Mouse (Mus musculus): ENCODE results near the gene Rapgef5. TPM values are rescaled to one million over a fixed set of nuclear protein-coding genes. Genes with fewer than 3 reads are reported as not detected.

Gene Rapgef5
- total RNA-seq, 2 experiments from 2014 or later = 35.6 to 40.7 TPM

DNA sequence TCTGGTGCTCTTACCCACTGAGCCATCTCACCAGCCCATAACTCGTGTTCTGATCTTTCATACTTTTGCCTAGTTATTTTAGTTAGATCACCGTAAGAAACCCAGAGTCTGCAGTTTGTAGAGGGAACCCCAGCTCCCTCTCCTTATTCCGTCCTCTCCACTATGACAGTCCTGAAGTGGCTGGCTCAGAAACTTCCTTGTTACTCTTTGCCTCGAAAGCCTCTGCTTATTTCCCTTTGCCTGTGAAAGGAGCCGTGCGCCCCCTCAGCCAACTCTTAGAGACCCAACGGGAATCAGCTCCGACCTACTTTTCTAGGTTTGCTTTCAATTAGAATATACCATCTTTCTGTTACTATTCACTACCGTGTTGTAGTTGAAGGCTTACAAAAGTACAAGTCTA, 186.6 kb downstream of the Rapgef5 start:
- DNase-seq = no peak
- intact Hi-C loops (cut with DNase I) = loop anchor here (5.0 kb wide), 1 partner anchor 116 kb away; no protein-coding TSS in a partner anchor

DNA sequence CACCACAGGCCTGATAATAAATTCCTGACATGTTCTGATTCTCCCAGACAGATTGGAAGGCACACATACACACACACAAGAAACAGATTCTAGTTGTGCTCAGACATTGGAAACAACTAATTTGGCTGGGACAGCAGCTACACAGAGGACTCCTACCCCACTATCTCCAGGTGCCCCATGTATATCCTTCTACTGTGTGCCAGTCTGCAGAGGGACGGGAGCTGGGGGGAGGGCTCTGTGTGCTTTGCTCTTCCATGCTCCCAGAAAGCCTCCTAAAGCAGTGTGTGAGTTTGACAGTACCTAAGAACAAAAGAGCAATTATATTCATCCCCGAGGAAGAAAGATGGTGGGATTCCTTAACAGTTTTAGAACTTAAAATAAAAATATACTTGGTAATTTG, 187.1 kb downstream of the Rapgef5 start:
- intact Hi-C loops (cut with DNase I) = loop anchor here (5.0 kb wide), 1 partner anchor 116 kb away; no protein-coding TSS in a partner anchor
- no peak for DNase-seq

DNA sequence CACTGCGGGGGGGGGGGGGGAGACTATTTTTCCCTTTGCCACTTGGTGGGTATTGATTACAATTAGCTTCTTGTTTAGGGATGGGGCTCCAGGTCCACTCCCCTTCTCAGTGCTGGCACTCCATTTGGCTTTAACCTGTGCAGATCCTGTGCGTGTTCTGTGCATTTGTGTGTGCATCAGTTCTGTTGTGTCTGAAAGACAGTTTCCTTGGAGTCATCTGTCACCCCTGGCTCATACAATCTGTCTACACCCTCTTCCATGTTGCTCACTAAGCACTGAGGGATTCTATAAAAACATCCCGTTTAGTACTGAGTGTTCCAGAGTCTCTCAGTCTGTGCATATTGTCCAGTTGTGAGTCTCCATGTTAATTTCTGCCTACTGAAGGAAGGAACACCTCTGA, 189.0 kb downstream of the Rapgef5 start:
- intact Hi-C loops (cut with DNase I) = no loop called here
- no peak for DNase-seq

DNA sequence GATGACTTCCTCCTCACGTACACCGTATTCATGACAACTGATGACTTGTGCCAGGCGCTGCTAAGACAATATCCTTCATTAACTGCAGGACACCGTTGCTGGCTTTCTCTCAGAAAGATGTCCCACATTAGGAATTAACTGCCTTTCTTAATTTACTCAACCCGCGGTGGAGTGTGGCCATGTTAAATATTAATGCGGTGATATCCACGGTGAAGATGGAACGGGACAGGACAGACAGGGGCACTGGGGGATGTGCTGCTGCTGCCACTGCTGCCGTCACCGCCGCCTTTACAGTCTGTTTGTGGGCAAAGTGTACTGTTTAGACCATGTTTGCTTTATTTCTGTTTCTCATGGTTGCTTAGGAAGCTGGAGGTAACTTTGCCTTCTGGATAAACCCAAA, 193.0 kb downstream of the Rapgef5 start:
- no peak for DNase-seq
- intact Hi-C loops (cut with DNase I) = no loop called here

DNA sequence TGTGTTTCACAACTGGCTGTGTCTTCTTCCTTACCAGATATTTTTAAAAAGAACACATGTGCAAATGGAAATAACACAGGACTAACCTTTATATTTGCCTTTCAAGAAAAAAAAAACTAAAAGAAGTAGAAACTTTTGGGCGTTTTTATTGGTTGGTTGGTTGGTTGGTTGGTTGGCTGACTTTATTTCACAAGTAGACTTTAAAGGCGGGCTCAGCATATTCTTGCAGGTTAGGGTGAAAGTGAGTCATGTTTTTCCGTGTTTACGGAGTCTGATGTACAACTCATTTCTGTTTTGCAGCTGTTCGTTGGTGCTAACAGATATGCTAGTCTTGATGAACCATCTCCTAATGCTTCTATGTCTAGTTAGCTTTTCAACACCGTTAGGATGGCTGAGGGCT, 196.2 kb downstream of the Rapgef5 start:
- intact Hi-C loops (cut with DNase I) = no loop called here
- DNase-seq = no peak

DNA sequence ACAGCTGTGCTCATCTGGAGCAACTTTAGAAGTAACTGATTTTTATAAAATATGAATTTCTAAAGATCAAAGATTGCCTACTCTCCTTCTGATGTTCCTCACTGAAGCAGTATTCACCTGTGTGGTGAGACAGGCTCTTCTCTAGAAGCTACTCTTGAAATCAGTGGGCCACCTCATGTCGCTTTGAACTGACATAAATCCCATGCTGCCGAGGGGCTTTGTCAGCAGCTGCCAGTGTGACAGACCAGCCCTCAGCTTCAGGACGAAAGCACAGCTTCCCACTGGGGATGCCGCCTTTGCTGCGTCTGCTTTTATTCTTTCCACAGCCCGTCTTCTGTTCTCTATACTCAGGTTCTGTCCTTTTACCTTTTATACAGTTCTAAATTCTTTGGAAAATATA, 197.3 kb downstream of the Rapgef5 start:
- intact Hi-C loops (cut with DNase I) = no loop called here
- DNase-seq = no peak

DNA sequence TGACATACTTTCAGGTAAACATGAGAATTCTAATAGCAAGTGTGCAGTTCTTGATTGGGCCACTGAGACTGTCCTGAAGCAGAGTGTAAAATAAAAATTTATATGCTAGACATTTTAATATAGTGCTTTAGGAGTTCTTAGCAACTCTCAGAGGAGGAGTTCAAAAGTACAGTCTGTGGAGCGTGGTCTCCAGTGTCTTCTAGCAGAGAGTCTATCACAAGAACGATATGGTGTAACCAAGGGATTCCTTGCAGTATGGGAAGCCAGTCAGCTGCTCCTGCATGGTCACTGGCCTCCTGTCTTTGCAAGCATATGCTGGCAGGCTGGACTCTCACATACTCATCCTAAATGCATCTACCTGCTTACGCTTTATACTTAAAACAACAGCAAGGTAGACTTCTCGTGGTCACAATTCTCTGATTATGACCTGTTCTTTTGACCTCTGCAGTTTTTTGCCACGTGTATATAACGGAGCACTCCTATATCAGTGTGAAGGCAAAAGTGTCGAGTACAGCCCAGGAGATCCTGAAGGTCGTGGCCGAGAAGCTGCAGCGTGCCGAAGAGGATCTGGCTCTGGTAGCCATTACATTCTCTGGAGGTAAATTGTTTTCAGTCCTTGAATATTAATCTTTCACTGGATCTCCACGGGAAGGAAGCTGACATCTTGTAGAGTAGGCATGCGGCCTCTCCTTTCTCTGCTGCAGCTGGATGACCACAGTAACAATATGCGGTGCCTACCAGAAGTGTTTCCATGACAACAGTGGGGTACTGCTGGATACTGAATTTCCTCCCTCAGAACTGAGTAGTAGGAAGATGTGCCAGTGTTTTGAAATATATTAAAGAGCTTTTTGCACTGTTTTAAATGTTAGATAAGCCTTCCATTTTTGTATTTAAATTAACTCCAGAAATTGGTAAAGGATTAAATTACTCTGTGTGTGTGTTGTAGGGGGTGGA, 204.8 kb downstream of the Rapgef5 start:
- intact Hi-C loops (cut with DNase I) = loop anchor here (5.0 kb wide), 1 partner anchor 36 kb away; no protein-coding TSS in a partner anchor
- no peak for DNase-seq

DNA sequence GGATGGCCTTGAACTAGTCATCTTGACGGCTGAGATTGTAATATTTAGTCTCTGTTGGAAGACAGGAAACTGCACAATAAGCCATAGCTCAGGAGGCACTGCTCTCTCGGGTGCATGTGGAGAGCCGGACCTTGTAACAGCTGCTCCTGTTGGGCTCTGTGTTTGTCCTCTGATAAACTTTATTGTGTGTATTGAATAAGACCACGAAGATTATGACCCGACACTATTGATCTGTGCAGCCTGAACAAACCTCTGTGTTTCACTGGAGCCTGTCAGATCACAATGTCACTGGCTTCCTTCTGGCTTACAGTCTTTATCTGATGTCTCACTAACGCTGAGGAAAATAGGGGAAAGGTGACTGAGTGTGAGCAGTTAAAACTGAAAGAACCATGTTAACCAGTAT, 205.5 kb downstream of the Rapgef5 start:
- intact Hi-C loops (cut with DNase I) = loop anchor here (5.0 kb wide), 1 partner anchor 36 kb away; no protein-coding TSS in a partner anchor
- no peak for DNase-seq

DNA sequence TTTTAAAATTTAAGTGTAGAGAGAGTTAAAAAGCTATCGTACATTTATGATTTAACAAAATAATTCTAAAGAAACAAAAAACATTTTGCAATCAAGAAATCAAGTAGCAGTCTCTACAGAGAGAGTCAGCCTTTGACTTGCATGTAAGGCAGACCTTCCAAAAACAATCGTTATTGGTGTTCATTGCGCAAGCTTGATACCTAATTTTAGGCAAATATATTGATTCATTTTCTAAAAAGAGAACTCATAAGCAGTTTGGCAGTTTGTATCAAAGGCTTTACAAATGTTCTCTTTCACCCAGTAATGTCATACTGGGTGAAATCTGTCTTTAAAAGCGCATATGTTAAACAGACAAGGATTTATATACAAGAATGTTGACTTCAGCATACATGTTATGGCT, 208.7 kb downstream of the Rapgef5 start:
- intact Hi-C loops (cut with DNase I) = no loop called here
- DNase-seq = no peak

DNA sequence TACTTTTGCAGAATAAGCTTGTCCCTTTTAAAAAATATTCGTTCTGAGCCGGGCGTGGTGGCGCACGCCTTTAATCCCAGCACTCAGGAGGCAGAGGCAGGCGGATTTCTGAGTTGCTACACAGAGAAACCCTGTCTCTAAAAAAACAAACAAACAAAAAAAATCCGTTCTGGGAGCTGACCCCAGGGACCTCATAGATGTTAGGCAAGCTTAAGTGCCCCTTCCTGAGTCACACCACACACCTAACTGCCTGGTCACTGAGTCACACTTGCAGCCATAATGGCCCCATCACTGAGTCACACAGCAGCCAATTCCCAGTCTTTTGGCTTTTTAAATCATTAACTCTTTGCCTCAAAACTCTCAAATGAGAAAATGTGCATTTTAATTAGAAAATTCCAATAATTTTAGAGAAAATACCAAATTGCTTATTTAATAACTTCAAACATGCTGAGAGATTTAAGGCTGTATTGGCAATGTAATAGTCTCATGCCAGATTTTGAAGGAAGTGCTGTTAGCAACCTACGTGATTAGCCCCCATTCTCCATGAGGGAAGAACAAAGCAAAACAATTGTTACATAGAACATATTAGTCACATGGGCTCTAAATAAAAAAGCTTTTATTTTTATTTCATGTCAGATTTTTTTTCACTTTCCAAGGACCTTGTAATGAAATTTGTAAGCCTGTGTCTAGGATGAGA, 211.3 kb downstream of the Rapgef5 start:
- intact Hi-C loops (cut with DNase I) = no loop called here
- DNase-seq = no peak

DNA sequence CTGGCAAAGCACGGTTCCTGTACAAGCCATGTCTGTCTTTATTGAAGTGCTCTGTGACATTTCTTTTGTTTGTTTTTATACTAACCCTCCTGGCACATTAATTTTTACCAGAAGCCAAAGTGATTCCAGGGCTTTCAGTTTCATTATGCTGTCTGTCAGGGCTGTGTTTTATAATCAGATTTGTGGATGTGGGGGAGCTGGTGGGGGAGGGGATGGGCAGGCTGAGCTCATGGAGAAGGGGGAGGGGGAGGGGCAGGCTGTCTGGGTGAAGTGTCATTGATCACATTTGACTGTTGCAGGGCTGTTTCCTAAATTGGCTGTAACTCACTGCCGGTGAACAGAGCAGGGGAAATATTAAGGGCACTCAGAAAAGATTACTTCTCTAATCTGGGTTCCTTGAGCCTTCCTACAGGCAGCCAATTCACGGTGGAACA, 211.9 kb downstream of the Rapgef5 start:
- intact Hi-C loops (cut with DNase I) = no loop called here
- no peak for DNase-seq

DNA sequence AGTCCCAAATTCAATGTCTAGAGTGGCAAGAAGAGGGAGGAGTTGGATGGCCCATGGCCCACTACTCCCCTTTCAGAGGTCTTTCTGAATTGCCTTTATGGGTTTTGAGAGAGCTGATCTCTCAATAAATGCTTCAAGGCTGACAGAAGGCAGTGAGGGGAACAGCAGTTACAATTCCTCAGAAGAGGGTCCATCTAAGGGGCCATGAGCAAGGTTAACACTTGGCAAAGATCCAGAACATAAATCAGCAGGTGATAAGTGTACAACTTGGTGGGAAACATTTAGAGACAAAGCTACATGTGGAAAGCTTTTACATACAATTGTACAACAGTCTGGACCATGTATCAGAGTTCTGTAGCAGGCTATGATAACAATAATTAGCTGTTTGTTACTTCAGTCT, 217.3 kb downstream of the Rapgef5 start:
- intact Hi-C loops (cut with DNase I) = loop anchor here (2.0 kb wide), 1 partner anchor 15 kb away; no protein-coding TSS in a partner anchor
- DNase-seq = no peak

DNA sequence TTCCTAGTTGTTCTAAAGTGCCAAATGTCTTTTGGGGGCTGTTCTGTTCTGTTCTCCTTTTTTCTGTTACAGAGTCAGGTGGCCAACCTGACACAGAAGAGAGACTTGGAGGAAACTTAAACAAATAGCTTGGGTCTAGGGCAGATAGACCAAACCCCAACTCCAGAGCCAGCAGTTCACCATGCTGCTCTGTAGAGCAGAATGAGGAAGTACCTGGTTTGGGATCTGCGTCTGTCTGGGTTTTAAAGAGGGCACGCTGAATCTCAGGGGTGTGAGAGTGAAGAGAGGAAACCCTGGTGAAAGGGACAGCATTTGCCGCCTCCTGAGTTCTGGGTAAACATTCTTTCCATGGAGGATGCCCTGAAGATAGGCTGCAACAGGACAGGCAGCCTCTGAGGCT, 219.9 kb downstream of the Rapgef5 start:
- no peak for DNase-seq
- intact Hi-C loops (cut with DNase I) = no loop called here

DNA sequence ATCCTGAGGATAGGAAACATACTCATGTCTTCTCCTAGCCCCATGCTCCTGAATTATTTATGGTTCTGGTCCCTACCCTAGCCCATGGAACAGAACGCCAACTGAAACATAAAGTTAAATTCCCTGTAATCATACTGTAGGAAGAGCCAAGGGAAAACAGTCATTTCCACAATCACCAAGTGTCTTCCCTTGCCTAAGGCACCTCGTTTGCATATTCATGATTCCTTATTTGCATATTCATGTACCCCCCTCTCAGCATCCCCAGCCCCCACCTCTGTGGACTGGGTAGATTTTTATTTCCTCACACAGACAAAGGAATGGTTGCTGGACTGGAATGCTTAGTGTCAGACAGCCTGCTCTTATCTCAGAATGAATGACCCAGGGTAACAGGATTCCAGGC, 220.6 kb downstream of the Rapgef5 start:
- intact Hi-C loops (cut with DNase I) = no loop called here
- no peak for DNase-seq

DNA sequence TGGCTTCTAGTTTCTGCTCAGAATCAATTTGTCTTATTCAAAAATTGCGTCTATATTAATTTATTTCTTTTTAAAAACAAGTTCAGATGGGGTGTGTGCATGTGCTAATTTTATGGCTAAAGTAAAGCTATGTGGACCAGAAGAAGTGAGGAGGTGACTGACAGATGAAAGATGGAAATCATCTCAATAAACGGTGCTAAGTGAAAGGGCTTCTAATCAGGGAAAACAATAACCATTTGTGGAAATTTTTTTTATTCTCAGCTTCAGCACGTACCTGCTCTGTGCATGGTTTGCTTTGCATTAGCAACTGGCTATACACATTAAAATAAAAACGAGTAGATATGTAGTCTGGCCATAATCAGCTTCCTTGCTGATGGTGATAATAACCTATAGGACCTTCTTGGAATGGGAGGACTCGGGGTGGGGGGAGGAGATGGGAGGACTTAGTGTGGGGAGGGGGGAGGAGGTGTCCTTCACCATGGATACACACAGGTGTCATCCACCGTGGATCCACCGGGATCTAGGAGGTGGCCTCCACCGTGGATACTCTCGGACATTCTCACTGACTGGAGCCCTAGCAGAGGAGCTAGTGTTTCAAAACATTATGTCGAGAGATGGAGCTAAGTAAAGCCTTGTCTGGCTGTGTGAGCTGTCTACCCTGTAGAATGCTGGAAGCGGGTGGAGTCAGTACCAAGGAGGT, 221.2 kb downstream of the Rapgef5 start:
- DNase-seq = no peak
- intact Hi-C loops (cut with DNase I) = no loop called here

DNA sequence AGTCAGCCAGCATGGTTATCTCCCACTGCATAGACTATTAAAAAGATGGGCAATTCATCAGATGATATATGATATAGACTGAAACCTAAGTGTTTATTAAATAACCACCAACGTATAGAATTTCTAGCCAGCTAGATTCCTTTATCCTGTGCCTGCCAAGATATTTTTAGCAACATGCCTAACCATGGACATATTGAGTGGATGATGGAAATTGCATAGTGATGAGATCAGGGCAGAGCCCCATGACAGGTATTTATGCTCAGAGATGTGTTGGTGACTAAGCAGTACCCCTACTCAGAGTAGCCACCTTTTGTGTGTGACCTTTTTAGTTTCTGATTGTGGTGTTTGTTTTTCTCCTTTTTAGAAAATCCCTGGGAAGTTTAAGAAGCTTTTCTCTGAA, 226.2 kb downstream of the Rapgef5 start:
- DNase-seq = no peak
- intact Hi-C loops (cut with DNase I) = no loop called here

DNA sequence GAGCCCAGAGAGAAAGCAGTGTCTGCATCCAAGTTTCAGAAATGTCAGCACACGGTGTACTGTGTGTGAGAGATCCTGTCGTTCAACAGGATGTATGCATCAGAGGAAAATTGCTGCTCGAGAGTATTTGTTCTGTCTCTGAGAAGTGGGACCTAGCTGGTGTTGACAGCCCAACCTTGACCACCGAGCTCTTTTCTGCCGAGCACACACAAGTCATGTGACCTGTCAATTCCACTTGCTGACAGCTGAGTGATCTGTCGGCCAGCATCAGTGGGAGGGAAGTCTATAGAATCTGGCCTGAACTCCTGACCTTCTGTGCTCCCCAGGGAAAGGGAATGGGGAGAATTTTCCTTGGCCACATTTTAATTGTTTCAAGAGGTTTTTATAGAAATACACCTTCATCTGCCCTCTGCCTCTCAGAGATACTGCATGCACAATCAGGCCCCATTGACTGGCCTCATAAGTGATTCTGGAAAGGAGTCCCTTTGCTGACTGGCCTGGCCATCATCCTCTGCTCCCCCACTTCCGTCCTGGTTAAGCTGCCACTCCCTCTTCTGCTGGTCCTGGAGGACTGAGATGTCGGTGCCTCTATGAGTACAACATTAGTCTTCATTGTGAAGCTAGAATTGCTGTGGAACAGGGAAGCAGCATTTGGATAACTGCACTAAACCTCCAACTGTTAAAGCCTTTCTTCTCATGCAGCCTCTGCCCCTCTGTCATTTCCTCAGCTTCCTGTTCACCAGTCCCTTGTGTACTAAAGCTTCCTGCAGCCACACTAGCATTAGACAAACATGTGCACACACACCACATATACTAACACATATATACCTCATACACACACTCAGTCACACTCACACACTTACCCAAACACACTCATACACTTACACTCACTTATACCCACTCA, 228.6 kb downstream of the Rapgef5 start:
- DNase-seq = no peak
- intact Hi-C loops (cut with DNase I) = no loop called here

DNA sequence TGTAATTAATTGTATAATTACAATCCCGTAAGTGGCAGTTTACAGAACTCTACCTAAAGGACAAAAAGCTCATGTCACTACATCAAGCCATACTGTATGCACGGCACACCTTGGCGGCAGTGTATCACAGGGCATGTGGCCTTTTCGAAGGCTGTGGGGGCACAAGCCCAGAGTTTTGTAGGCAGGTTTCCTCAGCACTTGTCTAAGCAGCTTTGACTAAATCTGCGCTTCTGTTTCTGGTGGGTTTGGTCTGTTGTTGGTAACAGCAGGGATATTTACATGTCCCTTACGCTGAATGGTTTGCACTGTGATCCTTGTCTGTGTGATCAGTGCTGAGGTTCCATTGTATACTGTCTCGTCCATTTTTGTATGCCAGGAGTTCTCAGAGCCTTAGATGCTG, 230.3 kb downstream of the Rapgef5 start:
- intact Hi-C loops (cut with DNase I) = no loop called here
- no peak for DNase-seq

DNA sequence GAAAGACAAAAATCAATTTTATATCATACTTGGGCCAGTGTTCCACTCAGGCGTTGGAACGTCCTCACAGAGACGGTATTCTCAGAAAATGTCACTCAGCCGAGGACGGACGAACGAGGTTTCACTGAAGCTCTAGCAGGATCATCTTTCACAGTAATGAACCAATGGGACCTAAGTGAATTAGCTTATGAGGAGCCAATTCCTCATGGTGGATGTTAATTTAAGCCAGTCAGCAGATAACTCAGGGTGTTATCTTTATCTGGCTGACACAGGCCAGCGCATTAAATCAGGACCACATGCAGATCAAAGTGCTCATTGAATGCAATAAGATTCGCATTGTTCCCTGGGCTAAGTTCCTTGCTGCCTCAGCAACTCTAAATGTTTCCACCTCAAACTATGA, 234.8 kb downstream of the Rapgef5 start:
- DNase-seq = no peak
- intact Hi-C loops (cut with DNase I) = no loop called here
